Mouse (Mus musculus): ENCODE results near the gene Slc22a15.
A peak's percentile ranks its signal among the peaks of the same experiment; 100 is the strongest.

Gene Slc22a15

DNA sequence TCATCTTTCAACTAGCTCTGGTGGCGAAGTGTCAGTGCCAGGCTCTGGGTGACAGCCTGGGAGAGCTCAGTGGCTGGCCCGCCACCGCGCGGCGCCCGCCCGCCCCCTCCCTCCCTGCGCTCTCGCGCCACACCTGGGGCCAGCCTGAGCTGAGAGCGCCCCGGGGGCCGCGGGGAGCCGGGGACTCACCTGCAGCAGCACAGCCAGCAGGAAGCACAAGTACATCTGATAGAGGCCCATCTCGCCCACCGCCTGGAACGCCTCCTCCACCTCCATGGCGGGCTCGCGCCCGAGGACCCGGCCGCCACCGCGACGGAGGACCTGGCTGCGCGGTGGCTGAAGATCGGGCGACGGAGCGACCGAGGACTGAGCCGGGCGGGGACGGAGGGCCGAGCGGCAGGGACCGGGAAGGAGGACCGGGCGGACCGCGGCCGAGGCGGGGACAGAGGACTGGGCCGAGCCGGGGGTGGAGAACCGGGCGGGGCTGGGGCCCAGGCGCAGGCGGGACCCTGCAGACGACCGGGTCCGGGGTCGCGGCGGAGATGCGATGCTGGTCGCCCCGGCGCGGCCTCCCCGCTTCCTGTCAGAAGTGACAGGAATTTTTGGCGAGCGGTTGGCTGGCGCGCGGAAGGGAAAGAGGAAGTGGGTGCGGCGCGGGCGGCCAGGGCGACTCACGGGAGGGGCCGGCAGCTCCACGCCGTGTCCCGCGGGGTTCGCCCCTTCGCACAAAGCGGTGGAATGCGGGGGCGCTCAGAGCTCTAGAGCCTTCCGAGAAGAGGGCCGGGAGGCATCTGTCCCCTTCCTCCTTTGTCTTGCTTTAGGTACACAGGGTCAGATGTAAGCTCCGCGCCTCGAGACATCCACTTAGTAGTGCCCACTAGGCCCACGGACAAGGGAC, at the start of gene Slc22a15:
Slc22a15 (minus strand) TSS at position 611 of the 898 bp plus-strand sequence.
- peak; percentile 98 for DNase-seq

DNA sequence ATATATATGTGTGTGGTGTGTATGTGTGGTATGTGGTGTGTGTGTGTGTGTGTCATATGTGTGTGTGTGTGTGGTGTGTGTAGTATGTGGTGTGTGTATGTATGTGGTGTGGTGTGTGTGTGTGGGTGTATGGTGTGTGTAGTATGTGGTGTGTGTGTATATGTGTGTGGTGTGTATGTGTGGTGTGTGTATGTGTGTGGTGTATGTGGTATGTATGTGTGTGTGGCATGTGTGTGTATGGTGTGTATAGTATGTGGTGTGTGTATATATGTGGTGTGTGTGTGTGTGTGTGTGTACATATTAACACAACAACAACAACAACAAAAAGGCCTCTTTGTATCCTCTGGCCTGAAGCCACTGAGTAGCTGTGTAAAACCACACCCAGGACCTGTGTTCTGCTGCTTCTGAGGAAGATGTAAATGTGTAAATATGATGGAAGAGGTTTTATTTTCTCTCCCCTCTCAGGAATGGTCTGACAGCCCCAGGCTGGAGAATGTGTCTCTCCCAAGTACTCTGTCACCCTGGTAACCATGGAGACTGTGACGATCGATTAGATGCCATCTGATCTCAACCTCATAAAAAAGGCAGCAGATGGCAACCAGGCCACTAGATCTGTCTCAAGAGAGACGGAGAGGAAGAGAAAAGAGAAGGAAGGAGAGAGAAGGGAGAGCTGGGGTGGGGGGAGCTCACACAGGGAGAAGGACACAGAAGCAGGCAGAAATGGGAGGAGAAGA, 42.7 kb upstream of the Slc22a15 start:
- DNase-seq = no peak

DNA sequence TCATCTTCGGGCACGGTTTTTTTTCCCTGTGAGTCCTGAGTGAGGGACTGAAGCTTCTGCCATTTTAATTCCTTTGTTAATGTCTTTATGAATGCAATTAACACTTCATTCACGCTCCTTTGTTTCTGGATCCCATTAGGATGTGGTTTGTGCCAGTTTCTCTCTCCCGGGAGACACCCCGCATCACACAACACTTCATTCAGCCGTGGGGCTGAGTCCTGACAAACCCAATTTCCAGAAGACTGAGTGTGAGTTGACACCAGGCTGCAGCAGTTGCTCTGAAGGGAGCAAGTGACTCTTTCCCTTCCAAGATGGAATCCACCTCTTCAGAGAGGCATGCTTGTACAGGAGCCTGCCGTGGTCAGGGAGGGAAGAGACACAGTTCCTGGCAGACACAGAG, 40.1 kb upstream of the Slc22a15 start:
- DNase-seq = no peak

DNA sequence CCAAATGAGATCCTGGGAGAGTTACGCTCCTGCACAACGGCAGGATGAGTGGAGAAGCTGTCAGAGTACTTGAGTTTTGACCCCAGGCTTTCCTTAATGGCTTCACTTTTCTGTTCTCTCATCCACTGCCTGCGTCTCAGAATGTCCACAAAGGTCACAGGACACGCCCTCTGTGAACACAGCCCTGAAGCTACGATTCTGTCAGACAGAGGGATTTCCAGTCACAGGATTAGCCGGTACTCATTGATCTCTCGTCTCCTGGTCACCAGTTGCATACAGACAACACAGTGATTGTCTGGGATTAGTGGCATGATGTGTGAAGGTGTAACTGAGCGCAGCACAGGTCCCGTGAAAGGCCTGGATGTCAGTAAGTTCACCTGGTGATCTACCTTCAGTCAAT, 39.2 kb upstream of the Slc22a15 start:
- no peak for DNase-seq

DNA sequence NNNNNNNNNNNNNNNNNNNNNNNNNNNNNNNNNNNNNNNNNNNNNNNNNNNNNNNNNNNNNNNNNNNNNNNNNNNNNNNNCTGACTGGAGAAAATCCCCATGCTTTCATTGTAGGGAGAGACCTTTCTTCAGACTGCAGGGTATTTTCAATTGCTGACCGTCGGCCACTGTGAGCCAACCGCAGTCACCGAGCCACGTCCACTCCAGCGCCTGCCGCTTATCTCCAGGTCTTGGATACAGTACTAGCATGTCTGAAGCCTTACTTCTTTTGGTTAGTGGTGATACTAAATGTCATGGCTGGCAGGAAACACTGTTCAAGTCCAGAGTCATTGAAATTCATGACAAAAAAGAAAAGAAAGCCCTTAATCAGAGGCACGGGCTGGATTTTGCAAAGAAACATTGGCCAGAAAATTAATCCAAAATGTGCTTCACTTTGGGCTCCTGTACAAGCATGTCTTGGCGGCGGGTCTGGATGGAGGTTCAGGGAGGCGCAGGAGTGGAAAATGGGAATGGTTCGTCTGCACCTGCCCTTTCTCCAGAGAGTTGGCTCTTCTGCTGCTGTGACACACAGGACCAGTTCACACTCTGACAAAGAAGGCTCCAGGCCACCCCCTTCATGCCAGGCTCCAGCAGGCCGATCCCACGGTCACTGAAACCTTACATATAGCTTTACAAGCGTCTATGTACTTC, 37.0 kb upstream of the Slc22a15 start:
- no peak for DNase-seq

DNA sequence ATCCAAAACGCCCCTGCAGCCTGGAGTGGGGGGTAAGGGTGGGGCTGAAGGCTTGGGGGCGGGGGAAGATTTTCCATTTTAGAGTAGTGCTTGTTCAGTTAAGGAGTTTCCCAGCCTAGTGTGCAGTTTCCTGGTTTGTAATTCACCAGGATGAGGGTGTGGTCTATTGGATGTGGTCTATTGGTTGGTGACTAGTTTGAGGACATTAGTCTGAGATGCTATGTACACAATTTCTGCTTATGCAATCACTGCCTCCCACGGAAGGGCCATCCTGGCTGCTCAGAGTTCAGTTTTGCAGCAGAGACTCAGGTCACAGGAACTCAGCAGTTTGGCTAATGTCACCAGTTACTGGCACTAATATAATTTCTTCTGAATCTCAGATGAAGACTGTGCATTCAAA, 33.8 kb upstream of the Slc22a15 start:
- DNase-seq = no peak

DNA sequence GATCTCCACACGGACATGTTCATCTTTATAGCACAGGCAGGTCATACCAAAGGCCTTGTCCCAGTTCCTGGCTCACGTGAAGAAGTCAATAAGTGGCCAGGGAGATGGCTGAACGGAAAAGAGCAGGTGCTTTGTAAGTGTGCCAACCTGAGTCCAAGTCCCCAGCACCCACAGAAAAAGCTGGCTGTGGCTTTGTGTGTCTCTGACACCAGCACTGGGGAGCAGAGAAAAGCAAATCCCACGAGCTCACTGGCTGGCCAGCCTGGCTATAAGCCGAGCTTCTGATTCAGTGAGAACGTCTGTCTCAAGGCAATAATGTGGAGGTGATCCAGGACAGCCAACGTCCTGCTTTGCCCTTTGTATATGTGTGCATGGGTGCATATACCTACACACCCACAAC, 29.3 kb upstream of the Slc22a15 start:
- no peak for DNase-seq

DNA sequence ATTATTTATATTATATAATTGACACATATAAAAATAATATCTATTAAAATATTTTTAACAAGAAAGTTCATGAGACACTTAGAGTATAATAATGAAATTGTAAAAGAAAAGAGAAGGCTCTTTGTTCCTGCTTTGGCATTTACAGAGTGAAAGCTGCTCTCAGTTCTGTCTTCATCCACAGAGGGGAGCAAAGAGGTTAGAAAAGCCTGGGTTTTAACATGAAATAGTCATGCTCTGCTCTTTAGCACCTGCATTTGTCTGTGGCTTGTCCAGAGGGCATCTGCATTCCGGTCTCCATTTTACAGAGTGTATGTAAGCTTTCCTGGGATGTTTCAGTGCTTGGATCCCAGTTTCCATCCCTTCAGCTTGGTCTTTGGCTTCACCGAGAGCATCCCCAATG, 28.3 kb upstream of the Slc22a15 start:
- no peak for DNase-seq

DNA sequence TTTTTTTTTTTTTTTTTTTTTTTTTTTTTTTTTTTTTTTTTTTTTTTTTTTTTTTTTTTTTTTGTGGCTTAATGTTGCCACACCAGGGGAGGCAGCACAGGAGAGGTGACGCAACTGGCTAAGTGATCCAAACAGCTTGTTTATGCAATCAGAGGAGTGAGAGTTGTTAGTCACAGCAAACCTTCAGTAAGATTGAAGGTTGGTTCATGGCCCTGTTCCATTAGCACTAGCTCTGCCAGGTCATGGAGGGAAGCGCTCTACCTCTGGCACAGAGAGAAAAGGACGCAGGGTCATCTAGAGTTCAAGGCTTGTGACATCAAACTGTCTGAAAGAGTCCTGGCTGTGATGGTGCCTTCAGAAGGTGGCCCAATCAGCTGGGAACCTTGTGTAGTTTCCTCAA, 24.3 kb upstream of the Slc22a15 start:
- peak; percentile 88 for DNase-seq

DNA sequence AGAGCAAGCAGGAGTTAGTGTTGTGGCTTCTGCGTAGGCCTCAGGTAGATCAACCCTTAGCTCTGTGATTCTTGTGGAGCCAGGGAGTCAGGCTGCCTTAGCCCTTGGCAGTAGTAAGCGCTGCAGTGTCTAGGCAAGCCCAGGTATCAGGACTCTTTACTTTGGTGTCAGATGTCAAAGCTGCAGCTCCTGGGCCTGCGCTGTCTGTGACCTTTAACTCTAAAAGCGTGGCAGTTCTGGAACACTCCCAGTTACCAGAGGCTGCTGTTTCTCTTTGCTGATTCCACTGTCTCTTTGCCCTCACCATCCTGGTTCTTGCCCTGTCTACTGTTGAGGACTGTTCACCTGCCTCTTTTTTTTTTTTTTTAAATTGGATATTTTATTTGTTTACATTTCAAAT, 23.0 kb upstream of the Slc22a15 start:
- DNase-seq = no peak

DNA sequence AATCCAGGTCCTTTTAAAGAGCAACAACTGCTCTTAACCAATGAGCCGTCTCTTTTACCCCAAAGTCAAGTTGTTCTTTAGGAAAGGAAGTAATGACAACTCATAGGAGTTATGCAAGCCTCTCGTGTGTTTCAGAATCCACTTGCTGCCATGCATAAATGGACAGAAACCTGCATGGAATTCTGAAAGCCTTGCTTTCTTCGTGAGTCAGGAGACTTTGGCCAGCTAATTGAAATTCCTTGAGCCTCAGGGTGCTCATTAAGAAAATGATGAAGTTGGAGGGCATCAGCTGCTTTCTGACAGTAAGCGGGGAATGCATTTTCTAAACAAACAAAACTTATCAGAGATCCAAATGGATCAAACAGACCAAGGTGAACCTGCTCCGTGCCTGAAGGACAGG, 21.0 kb upstream of the Slc22a15 start:
- DNase-seq = no peak

DNA sequence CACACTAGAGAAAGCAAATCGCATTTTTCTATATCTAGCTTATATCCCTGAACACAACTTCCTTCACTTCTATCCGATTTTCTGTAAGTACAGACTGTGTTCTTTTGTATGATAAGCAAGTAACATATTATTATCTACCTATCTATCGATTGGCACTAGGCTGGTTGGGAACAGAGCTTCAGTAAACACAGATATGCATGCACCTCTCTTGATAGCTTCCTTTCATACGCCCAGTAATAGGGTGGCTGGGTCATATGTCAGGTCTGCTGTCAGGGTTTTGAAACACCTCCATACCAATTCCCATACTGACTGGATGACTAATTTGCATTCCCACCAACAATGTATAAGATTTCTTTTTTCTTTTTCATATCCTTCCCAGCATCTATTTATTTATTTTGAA, 16.2 kb upstream of the Slc22a15 start:
- no peak for DNase-seq

DNA sequence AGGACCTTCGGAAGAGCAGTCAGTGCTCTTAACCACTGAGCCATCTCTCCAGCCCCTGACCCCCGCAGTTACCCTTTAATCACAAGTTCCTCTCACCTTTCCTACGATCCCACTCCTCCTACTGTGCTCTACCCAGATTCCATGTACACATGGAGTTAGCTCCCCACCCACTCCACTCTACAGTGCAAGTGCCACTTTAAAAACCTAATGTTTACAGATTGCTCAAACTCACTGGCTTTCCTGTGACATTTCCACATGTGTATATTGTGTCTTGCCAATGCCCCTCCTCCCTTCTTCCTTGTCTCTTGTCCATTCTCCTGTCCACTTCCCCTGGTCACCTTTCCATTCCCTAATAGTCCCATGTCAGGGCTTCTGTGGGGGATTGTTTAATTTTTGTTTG, 15.6 kb upstream of the Slc22a15 start:
- no peak for DNase-seq

DNA sequence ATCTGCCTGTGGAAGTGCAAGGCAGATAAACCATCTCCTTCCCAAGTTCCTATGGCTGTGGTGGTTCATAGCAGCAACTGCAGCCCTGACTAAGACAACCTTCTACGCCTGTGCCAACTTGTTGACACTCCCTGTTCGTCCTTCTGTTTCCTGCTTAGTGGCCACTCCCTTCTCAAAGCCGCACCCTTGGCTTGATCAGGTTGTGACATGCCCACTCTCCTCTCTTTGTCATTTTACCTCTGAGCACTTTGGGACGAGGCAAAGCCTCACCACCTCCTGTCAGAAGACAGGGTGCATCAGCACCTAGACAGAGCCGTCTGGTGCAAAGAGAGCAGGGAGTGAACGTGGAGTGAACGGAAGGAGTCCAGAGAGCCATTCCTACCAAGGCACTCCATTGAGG, 14.9 kb upstream of the Slc22a15 start:
- DNase-seq = no peak

DNA sequence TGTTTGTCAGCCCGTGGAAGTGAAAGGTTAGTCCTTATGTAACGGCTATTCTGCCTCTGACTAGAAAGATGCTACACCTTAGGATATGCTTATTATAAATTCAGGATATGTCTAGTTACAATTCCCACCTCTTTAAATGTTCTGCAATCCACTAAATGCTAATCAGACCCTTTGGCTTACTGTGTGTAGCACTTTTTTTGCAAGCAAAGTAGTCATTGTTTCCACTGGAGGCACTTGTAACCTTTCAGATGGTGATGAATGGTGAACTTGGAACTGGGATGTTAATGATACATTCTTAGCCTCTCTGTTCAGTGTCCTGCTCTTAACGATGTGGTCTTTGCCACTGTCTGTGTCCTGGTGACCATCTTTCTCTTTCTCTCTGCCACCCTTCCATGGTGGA, 12.1 kb upstream of the Slc22a15 start:
- no peak for DNase-seq

DNA sequence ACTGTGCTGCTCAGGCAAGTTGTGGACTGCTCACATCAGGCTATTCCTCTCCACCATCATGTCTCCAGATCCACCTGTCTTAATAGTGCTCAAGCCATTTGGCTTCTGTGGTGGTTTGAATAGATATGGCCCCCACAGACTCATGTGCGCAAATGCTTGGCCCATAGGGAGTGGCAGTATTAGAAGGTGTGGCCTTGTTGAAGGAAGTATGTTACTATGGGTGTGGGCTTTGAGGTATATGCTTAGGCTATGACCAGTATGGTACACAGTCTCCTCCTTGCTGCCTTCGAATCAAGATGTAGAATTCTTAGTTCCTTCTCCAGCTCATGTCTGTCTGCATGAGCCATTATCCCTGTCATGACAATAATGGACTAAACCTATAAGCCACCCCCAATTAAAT, 9.6 kb upstream of the Slc22a15 start:
- no peak for DNase-seq

DNA sequence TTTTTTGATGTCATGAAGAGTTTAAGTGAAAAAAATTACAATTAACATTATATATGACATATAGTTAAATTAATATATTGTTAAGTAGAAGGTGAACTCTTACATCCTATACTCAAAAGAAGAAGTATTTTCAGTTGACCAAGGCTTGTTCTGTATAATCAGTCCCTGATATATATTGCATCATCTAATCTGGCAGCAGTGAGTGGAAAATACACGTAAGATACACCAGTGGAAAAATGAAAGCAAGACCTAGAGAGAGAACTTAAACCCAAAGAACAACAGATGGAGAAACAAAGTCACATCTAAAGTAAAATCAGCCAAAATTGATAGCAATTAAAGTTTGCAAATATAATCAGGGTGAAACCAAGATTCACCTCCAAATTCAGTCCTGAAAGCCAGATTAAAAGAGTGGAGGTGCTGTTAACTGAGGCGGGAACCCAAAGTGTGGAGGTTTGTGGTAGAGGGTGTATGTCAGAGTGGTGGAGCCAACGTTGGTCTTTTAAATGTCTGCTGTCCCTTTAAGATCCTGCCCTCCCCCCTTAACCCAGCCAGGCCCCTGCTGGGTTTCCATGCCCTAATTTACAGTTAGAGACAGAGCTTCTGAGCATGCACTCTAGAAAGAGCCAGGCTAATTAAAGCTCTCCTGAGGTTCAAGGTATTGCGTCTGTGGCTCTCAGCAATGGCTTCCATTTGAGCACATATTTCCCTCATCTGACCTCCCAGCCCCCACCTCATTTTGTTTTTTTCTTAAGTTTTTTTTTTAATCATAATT, 5.0 kb upstream of the Slc22a15 start:
- no peak for DNase-seq

DNA sequence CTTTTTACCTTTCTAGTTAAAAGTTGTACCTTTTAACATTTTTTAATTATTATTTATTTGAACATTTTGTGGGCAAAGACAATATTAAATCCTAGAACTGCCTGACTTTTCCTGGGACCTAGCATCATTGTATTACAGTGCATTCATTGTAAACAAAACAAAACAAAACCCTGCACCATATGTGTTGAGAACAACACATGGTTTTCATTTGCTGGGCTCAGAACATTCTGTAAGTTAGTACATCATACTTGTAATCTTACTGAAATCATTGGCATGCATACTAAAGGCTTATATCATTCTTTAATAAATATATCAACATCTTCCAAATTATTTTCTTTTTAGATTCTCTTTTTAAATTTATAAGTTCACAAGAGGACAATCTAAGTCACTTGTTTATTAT, 2.4 kb upstream of the Slc22a15 start:
- DNase-seq = no peak

DNA sequence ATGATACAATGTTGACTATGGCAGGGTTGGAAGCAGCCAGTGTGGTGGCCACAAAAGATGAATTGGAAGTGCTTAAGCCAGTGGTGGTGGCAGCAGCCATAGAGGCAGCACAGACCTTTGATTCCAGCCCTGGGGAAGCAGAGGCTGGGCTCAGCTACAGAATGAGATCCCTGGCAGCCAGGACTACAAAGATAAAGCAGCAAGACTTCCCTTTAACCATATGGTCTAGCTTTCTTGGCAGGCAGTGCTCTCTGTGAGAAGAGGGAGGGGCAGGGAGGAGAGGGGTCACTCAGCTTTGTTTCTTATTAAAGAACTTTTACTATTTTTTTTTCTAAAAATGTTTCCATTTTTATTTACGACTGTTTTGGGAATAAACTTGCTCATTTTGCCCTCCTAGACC, 1.4 kb upstream of the Slc22a15 start:
- DNase-seq = peak; percentile 93

DNA sequence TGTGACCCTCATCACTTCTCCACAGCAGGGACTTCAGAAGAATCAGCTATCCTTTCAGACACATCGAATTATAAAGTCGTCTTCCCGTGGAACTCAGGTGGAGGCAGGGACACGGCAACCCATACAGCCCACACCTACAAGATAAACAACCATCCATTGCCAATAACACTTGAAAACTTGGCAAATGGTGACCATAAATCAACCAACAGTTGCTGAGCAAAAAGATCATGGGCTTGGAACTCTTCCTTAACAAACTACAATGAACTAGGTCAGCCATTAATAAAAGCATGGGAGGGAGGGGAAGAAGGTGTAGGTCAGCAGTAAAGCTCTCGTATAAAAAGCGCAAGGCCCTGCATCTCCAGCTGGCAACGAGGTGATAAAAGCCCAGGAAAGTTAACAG, 1.9 kb downstream of the Slc22a15 start:
- DNase-seq = no peak

DNA sequence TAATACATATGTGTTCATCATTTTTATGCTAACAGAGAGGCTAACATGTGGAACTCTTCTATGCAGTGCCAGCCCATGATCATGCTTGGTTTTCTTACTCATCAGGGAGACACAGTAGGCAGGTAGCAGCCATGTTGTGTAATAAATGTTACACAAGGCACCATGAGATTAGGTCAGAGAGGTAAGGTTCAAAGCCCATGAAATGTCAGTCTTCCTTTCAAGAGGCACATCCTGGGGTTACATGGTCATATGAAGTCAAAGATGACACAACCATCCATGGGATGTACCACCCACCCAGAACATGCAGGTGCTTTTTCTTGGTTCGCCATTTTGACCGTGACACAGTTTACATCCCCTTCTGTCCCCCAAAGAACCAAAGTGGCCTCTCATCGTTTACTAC, 5.7 kb downstream of the Slc22a15 start:
- no peak for DNase-seq

DNA sequence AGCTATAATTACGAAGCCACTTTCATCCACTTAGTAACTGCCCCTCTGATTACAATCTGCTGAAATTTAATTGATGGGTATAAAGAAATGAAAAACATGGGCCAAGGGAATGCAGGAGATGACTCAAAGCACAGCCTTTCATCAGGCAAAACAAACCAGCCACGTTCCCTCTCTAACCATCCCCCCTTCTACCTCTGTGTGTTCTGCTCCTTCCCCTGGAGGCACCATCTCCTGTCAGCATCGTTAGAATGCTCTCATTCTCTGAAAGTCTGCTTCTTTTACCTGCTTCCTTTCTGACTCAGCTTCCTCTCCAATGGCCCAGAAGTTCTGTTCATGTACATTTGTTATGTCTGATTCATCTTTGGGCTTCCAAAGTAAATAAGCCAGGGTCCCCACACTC, 6.6 kb downstream of the Slc22a15 start:
- DNase-seq = no peak

DNA sequence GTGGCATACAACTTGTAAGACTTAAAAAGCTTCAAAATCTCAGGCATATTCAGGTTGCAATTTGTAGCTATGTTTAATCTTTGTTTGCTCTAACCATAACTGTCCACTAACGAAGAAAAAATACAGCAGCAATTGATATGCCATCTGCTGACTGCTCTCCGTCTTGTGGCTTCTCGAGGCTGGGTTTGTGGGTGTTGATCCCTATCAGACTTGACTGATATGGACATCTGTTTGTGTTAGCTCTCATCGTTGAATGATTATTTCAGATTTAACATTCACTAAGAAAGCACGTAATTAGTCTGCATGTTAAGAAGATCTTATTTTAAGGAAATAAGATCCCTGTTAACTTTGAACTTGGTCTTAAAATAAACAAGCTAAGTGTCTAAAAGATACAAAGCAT, 7.7 kb downstream of the Slc22a15 start:
- DNase-seq = no peak
